Mouse (Mus musculus) retina, postnatal 7 days (tissue): Measurements from ENCODE around the gene Adap1.

Experiments used
- DNase-seq: peaks from one replicate; pipeline ENCODE4 v3.0.0-alpha.2; 2012; ENCODE audit warnings: low read depth, low spot score

Adap1 gene

DNA sequence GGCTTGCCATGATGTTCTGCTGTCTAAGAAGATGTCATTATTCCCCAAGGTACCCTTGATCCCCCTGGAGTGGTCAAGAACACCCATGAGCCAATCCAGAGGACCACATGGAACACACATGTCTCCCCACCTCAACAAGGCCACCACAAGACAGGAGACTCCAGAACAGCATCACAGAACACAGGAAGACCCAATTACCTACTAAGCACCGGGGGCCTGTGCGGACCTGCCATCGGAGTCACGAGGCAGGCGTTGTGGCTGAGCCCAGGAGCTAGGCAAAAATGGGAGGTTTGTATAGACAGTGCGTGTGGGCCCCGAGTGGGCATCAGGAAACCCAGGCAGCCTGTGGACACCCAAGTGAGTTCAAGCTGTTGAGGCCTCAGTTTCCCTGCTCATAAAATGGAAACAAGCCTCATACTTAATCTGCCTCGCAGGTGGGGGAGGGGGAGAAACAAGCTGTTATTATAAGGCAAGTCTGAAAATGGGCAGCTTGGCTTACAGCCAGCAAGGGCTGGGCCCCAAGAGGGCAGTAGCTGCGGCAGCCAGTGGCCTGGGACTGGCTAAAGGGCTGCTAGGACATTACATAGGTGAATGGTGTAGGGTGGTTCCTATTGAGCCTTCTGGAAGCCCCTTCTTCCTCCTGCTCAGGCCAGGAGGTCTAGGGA lies 2.0 kb downstream of the Adap1 start:
- no peak for DNase-seq

DNA sequence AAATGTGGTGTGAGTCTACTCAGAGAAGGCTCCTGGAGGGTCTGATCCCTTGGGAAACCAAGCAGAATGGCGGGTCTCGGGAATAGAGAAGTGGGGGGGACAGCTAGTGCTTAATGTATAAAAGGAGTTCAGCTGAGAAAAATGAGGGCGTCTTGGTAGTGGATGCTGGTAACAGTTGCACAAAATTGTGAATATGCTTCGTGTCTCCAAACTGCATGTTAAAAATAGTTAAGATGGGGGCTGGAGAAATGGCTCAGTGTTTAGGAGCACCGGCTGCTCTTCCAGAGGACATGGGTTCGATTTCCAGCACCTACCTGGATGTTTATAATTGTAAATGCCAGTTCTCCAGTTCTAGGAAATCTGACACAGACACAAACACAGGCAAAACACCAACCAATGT lies 4.1 kb downstream of the Adap1 start:
- DNase-seq = no peak

DNA sequence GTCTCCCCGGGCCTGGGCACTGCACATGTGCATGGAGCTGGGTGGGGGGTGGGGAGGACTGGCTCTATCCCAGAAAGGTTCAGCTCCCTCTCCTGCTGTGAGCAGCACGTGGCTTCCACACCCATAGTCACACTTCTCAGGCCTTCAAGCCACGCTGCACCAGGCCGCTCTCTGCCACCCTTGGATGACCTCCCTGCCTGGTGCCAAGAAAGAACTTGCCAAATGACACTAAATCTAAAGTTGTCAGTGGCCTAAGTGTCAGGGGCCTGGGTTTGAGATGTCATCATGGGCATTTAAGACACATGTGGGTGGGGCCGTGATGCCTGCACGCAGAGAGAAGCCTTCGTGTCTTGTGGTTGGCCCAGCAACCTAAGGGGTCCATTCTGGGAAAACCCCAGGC lies 5.0 kb downstream of the Adap1 start:
- no peak for DNase-seq

DNA sequence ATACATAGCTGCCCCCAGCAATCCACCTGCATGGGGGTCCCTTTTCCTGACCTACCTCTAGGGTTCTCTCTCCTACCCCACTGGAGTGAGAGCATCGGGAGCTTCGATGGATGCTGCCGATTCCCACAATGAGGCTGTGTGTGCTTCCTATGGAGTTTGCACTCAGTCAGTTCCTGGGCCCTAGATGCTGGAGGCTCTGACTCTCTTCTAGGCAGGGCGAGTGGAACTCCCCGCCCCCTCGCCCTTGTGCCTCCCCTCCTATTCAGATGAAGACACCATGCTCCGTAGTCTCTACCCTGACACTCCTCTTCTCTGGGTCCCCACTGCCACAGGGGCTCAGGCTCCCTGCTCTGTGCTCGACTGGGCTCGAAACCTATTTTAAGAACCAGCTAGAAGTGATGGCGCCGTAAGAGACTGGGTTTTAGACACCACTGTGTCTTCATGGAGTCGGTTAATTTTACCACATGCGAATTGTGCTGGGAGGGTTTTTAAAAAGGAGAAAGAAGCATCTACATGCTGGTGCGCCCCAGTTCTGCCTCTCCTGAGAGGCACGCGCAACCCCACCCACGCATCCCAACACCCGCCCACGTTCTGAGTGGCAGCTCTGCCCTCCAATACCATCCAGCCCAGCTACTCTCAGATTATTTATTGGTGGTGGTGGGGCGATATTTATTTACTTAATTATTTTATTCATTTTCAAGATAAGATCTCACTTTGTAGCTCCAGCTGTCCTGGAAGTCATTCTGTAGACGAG lies 7.5 kb downstream of the Adap1 start:
- no peak for DNase-seq

DNA sequence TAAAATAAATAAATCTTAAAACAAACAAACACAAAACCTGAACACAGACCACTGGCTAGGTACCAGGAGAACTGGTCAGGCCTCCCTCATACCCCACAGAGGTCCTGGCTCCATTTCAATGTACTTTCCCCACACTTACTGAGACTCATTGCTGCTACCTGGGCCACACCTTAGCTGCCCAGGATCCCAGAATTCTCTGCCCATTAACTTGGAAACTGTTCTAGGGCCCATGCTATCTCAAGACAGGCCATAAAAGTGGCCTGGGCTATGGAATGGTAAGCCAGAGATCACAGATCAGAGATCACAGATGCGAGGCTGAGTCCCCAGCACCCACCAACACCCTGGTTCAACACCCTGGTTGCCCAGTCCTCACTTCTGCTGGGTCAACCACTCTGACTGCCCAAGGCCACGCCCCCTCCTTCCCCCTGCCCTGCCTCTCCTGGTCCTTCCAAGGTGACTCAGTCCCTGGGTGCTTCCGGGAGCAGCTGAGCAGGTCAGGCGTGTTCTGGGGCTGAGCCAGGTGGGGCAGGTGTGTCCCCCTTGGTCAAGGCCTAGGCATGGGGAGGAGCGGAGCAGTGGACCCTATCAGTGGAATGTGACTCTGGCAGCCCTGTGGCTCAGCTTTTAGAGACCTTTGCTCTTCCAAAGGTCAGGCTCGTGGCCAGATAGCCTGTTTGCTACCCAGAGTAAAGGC lies 8.3 kb downstream of the Adap1 start:
- DNase-seq = no peak

DNA sequence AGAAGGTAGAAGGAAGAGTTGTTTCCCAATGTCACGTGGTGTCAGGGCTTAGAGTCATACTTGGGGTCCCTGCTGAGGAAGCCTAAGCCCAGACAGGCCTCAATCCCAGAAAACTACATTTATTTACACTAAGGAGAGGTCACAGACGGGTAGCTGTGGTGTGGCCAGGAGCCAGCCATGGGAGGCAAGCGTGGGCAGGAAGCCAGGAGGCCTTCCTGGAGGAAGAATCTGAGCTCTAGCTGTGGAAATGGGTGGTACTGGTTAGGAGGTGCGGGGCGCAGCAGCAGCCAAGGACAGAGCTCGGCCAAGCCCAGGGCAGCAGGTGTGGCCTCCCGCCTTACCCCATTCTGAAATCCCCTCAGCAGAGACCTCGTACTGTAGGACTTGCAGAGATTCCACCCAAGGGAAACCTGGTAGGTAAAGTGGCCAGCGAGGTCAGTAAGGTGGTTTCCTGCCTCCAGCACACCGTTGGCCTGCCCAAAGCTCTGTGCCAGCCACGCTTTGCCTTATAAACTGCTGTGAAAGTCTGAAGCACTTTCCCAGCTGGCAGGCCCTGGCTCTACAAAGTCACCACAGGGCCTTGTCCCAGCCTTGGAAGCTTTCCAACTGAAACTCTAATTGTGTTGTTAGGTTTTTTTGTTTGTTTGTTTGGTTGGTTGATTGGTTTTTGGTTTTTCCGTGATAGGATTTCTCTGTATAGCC lies 10.3 kb downstream of the Adap1 start:
- no peak for DNase-seq

DNA sequence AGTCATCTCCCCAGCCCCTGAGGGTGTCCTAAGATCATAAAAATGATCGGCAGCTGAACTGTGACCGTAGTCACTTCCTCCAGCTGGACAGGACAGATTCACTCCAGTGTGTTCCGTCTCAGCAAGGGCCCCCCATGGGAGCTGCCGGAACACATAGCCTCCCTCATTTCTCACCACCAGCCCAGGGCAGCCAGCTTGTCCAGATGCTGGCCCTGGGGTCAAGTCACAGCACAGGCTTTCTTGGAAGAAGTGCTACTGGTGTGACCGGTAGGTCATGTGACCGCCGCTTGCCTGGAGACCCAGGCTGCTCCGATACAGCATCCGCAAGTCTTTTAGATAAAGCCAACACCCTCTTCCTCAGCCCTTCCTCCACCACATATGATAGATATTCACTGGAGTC lies 11.9 kb downstream of the Adap1 start:
- no peak for DNase-seq

DNA sequence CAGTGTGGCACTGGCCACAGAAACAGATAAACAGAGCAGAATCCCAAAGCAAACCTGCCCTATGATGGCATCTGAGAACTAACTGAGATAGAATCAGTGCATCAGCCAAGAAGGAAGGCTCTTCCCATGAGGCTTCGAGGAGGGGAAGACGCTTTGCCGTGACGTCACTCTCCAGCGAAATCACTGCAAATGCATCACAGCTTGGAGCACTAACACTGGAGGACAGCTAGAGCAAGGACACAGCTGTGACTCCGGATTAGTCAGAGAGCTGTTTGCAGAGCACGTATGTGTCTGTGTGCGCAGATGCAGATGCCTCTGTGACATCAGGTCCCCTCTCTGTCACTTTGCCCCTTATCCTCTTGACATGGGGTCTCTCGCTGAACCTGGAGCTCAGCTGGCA lies 13.6 kb downstream of the Adap1 start:
- no peak for DNase-seq

DNA sequence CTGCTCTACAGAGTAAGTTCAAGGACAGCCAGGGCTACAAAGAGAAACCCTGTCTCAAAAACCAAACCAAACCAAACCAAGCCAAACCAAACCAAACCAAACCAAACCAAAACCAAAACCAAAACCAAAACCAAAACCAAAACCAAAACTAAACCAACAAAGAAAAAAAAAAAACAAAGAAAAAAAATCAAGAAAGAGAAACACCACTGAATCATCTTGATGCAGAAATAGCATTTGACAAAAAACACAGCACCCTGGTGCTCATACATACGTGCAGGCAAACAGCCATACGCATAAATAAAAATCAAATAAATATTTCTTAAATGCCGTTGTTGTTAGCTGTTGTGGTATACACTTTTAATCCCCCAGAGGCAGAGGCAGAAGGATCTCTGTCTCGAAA lies 14.9 kb downstream of the Adap1 start:
- no peak for DNase-seq

DNA sequence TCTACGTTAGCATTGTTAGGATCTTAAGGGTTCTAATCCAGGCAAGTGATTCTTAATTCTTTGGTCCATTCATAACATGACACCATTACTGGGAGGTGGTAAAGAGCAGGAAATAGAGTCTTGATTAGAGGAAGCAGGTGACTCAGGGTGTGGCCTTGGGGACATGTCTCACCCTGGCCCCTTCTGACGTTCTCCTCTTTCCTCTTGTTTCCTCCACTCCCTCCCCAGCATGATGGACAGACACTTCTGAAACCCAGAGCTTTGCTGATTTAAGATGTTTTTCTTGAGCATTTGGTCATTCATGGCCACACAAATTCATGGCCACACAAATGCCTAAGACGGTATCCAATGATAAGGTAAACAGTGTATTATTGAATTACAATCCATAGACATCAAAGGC lies 15.5 kb downstream of the Adap1 start:
- no peak for DNase-seq

DNA sequence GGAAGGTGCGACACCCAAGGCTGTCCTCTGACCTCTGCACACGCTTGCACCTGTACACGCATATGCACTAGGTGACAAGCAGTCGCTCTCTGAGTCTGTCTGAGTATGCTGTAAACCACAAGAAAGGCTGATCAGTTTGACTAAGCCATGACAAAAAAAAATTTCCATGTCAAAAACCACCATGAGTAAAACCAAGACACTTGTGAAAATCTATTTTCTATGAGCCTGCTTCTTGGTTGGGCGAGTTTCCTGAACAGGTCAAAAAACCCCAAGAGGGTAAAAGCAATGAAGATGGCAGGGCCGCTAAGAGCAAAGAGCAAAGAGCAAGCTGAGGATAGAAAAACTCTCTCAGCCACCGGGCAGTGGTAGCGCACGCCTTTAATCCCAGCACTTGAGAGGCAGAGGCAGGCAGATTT lies 21.8 kb downstream of the Adap1 start:
- DNase-seq = no peak

DNA sequence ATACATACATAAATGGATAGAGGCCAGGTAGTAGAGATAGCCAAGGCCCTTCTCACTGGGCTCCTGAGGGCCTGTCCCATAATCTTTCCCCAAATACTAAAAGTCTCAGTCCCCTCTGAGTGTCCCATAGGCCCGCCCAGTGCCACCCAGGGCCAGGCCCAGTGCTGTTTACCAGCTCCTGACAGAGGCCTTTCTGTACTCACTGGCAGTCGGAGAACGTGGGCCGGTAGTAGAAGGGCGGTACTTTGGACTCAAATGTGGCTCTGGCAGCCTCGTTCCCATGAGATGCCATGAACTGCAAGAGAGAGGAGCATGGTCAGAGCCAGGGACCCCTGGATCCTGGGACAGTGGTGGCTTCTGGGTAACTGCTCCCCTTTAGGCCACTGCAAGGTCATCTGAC lies 23.3 kb downstream of the Adap1 start:
- no peak for DNase-seq

DNA sequence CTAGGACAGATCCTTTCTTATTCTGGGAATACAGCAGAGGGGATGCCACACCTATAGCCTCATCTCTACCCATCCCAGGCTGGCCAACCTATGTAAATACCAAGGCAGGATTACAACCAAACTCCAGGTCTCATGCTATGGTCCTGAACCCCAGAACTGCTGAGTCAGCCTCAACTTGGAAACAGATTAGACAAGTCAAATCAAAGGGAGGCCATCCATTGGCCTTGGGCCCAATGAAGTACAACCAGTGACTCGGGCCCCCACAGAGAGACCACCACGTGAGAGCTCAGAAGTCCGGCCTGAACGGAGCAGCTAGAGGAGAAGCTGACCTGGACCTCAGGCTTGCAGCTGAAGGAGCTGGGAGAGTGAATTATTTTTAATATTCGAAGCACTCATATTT lies 27.7 kb downstream of the Adap1 start:
- no peak for DNase-seq

DNA sequence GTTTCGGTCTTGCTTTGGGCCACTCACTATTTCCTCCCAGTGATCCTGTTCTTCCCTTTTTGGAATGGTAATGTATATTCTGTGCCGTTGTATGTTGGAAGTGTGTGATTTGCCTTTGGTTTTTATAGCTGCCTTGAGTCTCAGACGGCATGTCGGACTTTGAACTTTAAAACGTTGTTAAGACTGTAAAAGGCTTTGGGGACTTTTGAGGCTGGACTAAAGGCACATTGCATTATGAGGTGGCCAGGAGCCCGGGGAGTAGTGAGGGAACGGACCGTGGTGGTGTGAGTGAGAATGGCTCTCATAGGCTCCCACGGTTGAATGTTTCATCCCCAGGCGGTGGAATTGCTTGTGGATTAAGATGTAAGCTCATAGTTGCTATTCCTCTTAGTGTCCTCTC lies 28.3 kb downstream of the Adap1 start:
- DNase-seq = no peak

DNA sequence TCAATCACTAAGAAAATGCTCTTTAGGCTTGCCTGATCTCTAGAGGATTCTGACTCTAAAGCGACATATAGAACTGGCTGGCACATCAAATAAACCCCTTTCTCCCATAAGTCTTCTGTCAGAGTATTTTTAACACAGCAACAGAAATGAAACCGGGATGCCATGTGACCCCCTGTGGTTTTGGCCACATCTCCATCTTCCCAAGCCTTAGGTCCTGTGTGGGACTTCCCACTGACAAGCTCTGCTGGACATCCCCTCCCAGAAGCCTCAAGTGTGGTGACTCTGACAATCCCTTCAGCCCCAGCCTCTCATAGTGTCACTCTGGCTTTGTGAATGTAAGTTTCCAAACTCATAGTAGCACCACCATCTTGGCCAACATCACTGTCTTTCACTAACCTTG lies 31.3 kb downstream of the Adap1 start:
- no peak for DNase-seq

DNA sequence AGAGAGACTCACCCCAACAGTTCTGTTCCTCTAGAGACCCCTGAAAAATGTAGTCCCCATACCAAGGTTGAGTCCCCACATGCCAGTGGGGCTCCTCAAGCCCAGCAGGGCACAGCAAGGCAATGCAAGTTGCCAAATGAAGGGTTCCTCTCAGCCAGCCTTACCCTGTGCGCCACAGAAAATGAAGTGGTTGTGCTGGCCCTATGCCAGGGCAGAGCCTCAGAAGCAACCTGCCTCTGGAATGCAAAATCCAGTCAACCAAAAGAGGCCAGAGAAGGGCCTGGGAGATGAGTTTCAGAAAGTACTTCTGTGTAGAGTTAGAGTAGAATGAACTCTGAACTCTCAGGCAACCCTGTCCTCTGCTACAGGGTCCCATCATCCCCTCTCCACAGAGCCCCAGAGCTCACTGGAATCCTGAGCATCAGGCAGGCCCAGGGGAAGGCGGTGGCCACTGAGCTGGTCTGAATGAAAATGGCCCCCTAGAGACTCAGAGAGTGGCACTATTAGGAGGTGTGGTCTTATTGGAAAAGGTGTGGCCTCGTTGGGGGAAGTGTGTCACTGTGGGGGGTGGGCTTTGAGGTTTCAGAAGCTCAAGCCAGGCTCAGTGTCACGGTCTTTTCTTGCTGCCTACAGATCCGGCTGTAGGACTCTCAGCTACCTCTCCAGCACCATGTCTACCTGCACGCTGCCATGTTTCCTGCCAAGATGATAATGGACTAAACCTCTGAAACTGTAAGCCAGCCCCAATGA lies 33.4 kb downstream of the Adap1 start:
- DNase-seq = no peak

DNA sequence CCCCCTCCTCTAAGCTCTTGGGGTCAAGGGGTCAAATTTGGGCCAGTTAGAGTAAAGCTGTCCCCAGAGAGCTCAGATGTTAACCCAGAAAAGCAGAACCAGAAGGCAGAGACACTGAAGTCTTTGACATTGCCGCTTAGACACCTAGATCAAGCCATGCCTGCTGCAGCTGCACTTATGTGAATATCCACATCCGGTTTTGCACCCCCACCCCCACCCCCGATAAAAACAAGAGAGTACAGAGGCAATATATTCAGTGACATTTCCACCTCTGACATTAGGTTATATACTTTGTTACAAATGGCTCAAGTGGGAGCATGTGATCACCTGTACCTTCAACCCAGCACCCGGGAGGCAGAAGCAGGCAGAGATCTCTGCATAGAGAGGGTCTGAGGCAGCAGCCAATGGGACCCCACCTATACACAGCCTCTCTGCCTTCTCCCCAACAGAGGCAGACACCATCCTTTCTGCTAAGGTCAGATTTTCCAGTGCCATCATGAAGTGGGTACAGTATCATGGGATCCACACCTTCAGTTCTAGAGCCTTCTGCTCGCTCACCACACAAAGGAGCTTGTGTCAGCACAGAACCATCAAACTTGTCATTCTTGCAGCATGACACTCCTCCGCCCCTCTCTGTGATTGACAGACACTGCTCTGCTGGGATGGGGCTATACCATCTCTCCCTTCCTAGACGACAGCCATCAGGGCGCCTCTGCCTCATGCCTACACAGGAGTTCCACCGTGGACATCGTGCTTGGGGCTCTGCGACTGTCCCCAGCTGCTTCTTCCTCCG lies 34.8 kb downstream of the Adap1 start:
- no peak for DNase-seq

DNA sequence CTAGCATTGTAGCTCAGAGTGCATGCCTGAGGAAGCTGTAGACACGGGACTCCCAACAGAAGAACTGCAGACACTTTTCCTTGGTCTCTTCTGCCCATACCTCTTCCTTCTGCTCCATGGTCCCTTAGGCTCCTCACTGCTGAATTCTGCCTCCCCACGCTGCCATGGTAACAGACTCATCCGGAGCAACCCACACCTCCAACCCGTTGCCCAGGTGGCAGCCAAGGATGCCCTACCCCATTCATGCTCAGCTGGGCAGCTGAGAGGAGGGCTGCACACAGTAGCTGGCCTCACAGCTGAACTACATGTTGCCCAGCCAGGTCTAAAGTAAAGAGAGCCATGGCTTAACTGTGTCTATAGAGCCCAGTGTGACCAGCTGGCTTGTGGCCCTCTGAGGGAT lies 36.8 kb downstream of the Adap1 start:
- DNase-seq = no peak

DNA sequence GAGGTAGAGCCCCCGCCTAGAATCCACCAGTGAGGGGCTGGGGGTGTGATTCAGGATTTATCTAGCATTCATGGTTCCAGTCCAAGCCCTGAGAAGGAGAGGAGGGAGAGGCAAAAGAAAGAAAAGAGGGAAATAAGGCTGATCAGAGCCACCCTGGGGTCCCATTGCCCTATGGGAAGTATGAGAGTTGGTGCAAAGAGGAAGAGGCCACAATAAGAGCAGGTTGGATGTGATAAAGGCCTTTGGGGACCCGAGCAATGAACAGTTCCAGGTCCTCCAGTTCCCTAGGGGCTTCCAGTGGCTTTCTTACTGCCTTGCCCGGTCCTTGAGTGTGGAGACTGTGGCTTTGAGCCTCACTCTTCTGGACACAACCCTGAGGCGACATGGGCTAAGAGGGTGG lies 37.6 kb downstream of the Adap1 start:
- no peak for DNase-seq

DNA sequence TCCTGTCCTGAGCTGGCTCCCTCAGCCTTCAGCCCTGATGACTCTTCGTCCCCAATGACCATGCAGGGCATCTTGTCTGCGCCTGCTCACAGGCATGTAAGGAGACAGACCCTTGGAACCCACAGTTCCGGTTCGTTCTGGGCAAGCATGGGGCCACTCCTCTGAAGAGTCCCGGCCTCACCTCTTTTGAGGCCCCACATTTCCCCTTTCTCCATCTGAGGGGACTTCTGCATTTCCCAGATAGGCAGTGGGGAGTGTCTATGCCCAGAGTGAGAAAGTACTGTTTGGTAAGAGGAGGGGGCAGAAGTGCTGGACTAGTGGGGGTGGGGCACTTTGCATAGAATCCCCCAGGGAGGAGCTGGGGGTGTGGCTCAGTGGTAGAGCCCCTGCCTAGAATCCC lies 38.3 kb downstream of the Adap1 start:
- DNase-seq = no peak
